Mouse (Mus musculus) spleen, adult 18-20 months (tissue): ENCODE data around the gene Abcb11.
"Not testable (repeated sequence)": the region's sequence is repeated elsewhere in the genome, so short reads cannot be mapped to it uniquely, and the experiment has no call there.

Experiments used
- DNase-seq, 2 experiments: peaks; one replicate each; pipeline ENCODE4 v3.0.0; 2022; ENCODE audit warnings: mixed read lengths in 2 of 2

The Abcb11 gene

DNA sequence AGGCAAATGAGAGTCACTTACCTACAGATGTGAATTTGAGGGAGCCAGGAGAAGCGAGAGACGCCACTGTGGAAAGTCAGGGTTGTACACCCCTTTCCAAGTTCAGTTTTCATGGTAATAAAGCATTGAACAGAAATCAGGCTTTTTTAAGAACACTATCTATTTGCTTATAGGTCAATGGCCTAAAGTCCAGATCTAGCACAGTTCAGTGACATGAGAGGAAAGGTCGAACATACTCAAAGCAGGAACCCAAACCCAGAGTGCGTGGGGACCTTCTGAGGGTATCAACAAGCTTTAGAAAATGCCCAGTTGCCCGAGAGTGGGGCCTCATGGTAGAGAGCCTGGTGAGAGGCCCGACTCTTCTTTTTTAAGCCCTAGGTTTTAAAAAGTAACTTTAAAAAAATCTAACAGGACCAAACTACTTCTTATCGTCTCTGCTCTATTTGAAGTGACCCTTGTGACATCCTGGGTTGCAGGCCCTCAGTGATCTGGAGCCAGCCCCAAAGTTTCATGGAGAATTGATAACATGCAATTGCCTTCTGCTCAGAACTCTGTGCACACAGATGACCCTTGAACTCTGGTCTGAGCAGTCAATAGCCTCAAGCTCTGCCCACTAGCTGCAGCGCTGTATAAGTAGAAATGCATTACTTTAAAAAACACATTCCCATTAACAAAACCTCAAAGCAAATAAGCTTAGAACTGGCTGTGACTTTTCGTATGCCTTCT lies at the start of gene Abcb11:
Gene Abcb11, minus strand, starts transcription at position 121 of the 726 bp plus-strand sequence.
- no peak for DNase-seq

- no peak for DNase-seq
These were observed 43.9 kb upstream of the Abcb11 start for GRCm38 (mm10) chr2:69386118-69386871.

DNA sequence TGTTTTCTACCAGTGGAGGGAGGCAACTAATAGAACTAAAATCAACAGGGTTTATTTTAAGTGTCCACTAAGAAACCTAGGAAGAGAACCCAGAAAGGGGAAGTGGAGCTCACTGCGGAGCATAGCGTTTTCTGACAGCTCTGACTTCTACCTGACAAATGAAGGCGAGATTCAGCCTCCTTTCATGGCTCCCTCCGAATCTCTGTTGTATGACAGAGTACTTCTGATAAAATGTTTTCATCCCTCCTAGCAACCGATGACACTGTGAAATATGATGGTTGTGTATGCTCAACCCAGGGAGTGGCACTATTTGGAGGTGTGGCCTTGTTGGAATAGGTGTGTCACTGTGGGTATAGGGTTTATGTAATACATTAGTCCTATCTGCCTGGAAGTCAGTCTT lies 40.4 kb upstream of the Abcb11 start:
- DNase-seq, result no peak

DNA sequence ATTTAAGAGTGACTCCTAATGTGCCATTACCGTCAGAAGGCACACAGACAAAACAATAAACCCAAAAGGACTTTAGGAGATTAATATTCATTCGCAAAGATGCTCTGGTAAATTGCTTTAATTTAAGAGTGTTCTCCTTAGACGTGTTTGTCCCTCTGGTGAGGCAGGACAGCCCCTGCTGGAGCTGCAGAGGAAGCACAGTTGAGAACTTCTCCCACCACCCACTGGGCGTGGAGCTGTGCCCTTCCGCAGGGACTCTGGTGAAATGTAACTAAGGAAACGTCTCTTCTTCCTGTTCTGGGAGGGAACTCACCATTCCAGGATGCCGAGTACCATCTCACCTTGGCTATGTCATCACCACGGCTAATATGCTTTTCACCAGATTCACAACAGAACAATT lies 39.3 kb upstream of the Abcb11 start:
- DNase-seq, result no peak

DNA sequence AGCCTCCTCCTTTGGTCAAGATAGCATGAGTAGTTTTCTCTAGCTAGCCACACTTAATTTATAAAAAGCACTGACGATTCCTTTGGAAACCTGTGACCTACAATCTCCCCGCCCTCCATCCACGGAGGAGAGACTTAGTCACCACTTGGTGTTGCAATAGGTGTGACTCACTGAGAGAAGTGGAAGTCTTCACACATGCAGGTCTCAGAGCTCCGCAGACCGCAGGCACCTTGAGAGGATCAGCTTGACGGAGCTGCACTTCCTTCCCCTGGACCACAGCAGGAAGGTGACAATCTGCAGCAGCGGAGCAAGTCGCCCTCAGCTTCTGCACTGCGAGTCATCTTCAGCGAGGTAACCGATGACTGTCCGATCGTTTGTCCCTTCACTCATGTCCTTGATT lies 37.9 kb upstream of the Abcb11 start, which contains the start of gene Dhrs9:
Gene Dhrs9, plus strand, starts transcription at position 165 of the 400 bp plus-strand sequence.
- peak; percentile 3 to 9 for DNase-seq

- DNase-seq, result no peak
These were observed 37.4 kb upstream of the Abcb11 start for GRCm38 (mm10) chr2:69379801-69380200.

DNA sequence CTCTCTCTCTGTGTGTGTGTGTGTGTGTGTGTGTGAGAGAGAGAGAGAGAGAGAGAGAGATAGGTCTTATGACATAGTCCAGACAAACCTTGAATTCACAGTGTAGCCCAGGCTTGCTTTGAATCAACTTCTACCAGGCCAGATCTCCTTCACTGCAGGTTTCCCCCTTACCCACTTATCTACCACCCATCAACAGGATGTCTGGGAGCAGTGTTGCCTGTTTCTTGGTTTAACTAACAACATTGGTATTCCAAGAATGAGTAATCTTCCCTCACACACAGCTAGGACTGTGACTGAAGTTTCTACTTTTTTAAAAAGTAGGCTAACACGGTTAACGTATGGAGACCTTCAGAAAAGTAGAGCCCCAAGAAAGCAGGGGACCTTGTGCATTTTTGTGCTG lies 34.4 kb upstream of the Abcb11 start:
- DNase-seq, result no peak

- DNase-seq, result no peak
These were observed 22.9 kb upstream of the Abcb11 start for GRCm38 (mm10) chr2:69365275-69365674.

- no peak for DNase-seq
These were observed 22.4 kb upstream of the Abcb11 start for GRCm38 (mm10) chr2:69364831-69365230.

DNA sequence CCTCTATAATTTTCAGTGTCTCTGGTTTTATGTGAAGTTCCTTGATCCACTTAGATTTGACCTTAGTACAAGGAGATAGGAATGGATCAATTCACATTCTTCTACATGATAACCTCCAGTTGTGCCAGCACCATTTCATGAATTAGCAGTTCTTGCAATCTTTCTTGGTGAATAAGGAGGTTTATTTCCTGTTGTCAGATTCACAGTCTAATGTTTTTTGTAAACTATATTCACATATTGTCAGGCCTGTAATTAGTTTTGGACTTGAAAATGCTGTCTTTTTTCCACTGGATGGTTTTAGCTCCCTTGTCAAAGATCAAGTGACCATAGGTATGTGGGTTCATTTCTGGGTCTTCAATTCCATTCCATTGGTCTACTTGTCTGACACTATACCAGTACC lies 13.0 kb upstream of the Abcb11 start:
- DNase-seq, result not testable (repeated sequence)

DNA sequence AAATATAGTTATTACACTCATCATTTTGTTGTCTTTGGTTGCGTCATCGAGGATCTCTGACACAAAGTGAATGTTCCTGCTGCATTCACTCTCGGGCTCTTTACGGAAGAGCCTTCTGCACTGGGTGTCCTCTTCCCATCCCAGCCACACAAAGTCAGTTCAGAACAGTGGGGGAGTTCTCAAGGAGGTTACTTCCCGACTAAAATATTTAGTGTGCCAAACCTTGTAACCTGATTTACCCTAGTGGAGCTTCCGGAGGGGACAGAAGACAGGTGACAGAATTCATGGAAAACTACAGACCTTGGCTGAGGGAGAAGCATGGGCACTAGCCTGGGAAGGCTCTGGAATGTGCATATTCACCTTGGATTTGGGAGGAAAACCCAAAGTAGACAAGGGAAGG lies 910 bp downstream of the Abcb11 start:
- DNase-seq, result no peak

GRCm38 (mm10) chr2:69331523-69331922 lies 10.9 kb downstream of the Abcb11 start:
- DNase-seq, result not testable (repeated sequence)

GRCm38 (mm10) chr2:69328509-69329163 lies 13.8 kb downstream of the Abcb11 start:
- DNase-seq, result no peak

- DNase-seq, result no peak
These were observed 17.3 kb downstream of the Abcb11 start for GRCm38 (mm10) chr2:69324881-69325660.

GRCm38 (mm10) chr2:69323018-69323417 lies 19.4 kb downstream of the Abcb11 start:
- no peak for DNase-seq

DNA sequence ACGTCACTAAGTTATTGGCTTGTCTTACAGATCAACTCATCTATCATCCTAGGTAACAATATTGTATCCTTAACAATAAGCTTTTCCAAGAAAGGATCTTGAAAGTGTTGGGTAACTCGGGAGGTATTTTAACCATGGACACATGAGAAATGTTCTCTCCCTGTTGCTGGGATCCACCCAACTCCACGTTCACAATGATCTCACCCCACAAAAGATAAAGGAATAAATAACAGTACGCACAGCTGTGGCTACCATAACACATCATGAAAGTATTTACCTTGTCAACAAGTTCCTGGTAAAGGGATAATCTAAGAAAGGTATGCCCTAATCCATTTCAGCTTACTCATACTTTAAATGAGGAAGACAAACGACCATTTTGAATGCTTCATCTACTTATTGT lies 21.0 kb downstream of the Abcb11 start:
- no peak for DNase-seq

DNA sequence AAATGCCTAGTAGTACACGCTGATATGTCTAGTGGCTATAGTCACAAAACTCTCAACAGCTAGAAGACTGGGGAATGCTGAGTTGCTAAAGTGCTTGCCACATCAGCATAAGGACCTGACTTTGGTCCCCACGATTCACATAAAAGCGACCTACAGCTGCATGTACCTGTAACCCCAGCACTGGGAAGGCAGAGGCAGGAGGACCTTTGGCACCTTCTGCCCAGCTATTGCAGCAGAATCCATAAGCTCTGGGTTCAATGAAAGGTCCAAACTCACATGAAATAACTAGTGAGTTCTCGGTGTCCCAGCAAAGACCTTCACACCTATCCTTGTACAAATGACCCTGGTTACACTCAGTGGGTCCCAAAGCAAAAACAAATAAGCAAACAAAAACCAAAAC lies 31.1 kb downstream of the Abcb11 start:
- no peak for DNase-seq

DNA sequence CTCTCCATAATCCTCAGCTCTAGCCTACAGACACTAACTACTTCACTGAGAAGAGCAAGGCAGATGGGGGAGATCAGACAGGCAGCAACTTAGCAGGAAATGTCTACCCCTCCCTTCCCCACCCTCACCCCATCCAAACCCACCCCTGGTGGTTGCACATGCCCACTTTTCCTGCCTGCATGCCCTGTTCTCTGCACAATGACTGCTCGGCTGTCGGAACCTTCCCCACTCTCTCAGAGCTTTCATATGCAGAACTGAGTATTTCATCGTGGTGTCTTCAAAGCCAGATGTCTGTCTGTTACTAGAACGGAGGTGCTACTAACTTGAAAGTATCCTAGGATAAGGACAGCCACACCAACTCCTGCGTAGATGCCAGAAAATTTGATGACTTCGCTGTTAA lies 34.3 kb downstream of the Abcb11 start:
- DNase-seq, result no peak

- DNase-seq, result not testable (repeated sequence)
These were observed 41.8 kb downstream of the Abcb11 start for GRCm38 (mm10) chr2:69300568-69300967.

DNA sequence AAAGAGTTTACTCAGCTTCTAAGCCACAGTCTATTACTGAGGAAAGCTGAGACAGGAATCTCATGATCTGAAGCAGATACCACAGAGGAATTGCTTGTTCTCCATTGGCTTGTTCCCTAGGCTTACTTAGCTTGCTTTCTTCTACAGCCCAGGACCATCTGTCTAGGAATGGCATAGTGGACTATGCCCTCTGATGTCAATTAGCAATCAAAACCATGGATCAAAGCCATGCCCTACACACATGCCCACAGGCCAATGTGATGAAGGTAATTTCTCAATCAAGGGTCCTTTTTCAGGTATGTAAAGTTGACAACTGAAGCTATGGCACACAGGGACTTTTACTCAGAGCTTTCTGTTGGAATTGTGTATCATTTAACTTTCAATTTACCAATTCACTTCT lies 47.9 kb downstream of the Abcb11 start:
- no peak for DNase-seq

- DNase-seq, result no peak
These were observed 53.4 kb downstream of the Abcb11 start for GRCm38 (mm10) chr2:69288989-69289388.

DNA sequence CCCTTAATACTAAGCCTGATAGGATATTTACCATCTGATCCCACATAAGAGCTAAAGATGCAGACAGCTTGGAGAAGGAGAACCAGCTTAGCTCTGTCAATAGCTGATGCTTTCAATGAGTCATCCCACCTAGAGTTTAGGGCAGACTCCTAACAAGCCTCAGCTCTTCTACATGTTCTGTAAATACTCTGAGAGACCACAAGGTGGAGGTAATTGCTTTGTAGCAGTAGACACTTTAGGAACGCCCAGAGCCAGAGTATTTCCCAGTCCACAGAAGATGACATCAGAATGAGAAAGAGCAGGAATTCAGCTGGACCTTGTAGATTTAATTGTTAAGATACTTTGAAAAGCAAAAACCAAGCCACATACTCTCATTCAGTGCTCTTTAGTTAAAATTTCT lies 66.5 kb downstream of the Abcb11 start:
- no peak for DNase-seq

- no peak for DNase-seq
These were observed 78.3 kb downstream of the Abcb11 start for GRCm38 (mm10) chr2:69264069-69264618.
